Mouse (Mus musculus): ENCODE results near the gene Gtf3c2.
A peak's percentile ranks its signal among the peaks of the same experiment; 100 is the strongest.

Gene Gtf3c2

DNA sequence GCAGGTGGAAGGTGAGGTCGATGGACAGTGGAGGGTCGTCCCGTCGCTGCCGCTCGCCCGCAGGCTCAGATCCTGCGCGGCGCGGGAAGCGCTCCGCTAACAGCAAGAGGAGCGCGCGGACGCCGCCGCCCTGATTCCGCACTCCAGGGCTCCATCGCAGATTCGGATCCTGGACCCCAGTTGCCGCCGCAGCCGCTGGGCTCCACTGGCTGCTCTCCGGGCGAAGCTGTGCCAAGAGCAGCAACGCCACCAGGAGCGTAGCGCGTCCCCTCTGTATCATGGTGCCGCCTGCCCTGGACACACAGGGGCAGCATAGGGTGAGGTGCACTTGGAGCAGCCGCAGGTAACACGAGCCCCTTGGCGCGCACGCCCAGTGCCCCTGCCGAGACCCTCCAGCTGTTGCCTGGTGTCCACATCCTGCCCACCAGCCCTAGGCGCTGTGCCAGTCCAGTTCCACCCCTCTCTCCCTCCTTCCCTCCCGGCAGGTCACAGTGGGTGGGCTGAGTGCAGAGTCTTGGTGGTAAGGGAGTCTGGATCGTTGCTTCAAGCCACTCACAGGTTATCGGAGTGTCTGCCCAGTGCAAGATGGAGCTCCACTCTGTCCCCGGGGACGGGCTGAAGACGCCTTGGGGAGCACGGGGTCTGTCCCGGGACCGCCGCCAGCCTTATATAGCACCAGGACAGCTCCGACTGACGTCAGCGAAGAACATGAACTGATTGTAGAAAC, 41.5 kb downstream of the Gtf3c2 start, which contains the start of gene Ucn:
TSS of gene Ucn (minus strand) at position 589 of the 727 bp plus-strand sequence.
- peak; percentile 35 for DNase-seq

DNA sequence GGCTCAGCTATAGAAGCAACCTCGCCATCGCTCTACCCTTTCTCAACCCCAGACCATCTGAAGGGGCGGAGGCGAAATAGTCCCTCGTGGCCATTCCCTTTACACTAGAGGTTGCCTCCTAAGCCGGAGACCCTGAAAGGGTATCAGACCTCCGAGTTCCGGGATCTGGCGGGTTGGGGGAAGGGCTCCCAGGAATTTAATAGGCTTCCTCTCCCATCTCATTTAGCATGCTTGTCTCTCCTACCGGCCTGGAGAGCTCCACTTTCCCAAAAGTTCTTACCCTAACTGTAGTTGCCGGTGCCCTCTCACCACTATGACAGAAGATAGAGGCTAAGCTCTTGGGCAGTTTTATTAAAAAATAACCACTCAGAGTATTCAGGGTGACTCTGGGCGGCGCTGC, 42.3 kb downstream of the Gtf3c2 start:
- DNase-seq, result peak; percentile 16

GRCm38 (mm10) chr5:31136730-31137424, 43.1 kb downstream of the Gtf3c2 start:
- peak; percentile 10 for DNase-seq

- no peak for DNase-seq
Observed at GRCm38 (mm10) chr5:31126050-31126449, 53.9 kb downstream of the Gtf3c2 start.

DNA sequence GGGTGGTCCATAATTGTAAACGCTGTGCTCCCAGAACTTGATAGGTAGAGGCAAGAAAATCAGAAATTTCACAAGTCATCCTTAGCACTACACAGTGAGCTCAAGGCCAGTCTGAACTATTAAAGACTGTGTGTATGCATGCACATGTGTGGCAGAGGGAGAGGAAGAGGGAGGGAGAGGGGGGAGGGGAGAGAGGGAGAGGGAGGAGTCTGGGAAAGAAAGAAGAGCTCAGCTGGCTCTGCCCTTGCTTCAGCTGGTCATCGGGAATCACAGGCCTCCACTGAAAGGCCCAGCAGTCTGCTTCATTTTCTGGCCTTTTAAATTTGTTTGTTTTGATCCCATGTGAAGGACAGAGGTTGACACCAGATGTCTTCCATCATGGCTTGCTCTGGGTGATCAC, 56.5 kb downstream of the Gtf3c2 start:
- DNase-seq, result no peak

- DNase-seq, result no peak
Observed at GRCm38 (mm10) chr5:31121111-31121510, 58.8 kb downstream of the Gtf3c2 start.

GRCm38 (mm10) chr5:31116912-31117311, 63.0 kb downstream of the Gtf3c2 start:
- DNase-seq, result no peak

DNA sequence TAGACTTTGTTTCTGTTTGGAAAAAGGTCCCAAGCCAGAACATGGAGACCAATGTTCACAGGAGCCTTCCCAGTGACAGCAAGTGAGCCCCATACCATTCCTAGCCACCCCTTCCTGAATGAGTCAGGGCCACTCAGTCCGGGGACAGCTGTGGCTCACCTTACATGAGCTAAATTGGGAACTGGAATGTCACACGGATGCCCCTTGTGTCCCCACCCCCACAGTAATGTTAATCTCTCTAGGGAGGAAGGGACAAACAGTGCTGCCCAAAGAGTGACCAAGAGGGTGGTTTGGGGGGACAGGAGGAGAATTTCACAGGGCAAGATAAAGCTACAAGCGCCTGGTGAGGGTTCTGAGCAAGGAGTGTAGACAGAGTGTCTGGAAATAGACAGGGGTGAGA, 63.6 kb downstream of the Gtf3c2 start, which contains the start of gene Trim54:
TSS of gene Trim54 (plus strand) at position 359 of the 400 bp plus-strand sequence.
- no peak for DNase-seq

GRCm38 (mm10) chr5:31110781-31111180, 69.2 kb downstream of the Gtf3c2 start:
- peak; percentile 23 for DNase-seq

DNA sequence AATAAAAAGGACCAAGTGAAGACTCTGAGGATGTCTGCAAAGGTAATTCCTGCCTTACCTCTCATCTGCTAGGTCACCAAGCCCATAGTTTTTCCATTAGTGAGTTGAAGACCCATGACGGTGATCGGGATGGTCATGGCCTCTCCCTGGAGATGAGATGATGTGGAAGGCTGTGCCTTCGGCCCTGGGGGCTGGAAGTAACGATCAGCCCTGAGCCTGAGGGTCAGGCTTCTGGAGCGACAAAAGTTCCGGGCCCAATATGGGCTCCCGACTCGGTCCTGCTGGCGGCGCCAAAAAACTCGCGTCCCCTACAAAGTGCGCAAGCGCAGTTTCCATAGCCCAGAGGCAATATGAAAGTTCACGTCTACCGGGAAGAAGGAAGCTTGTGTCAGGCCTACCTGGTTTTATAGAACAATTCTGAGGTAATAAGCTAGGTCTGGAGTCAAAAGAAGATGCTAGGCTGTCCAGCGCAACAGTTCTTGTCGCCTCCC, 71.9 kb downstream of the Gtf3c2 start, which contains the start of gene Slc30a3:
TSS of gene Slc30a3 (minus strand) at position 238 of the 491 bp plus-strand sequence.
- no peak for DNase-seq

Data from embryo, embryonic 11 days (tissue).